Mouse (Mus musculus) induced T-regulatory cell, adult 2 months (primary cell): Measurements from ENCODE around the gene Ttc21b.
A peak's percentile ranks its signal among the peaks of the same experiment; 100 is the strongest.

ENCODE experiments used
- DNase-seq: peaks from one replicate; pipeline ENCODE4 v3.0.0-alpha.2; 2012; ENCODE audit warnings: low read depth

The Ttc21b gene

DNA sequence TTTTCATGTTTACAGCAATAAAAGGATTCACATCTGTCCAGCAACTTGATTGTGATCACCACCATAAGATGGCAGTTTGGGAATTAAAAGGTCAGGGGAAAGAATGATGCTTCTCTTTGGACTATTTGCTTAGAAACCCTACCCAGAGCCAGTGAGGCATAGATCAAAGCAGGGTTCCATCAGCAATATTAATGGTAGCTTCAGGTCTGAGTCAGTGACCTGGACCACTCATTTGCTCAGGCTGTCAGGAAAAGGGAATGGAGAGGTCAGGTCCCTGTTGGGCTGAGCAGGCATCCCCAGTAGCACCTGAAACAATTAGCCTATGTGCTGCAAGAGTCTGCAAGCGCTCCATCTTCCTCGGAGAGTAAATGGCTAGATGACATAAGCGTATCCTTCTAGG, 84.8 kb downstream of the Ttc21b start:
- DNase-seq, result no peak

DNA sequence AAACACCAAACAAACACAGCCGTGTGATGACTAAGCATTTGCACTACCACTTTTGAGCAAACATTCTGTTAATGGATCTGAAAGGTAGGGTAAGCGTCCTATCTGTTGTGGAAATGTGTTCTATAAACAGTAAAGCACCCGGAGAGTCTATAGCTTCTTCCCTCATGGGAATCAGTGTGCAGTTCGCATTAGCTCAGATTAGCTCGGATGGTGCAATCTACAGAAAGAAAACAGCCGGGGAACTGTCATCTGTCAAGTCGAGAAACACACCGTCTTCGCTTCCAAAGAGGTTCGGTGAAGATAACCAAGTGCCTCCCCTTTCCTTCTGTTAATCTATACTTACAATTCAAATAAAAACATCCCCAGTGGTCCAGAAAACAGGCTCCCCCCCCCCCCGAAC, 85.7 kb downstream of the Ttc21b start:
- no peak for DNase-seq

DNA sequence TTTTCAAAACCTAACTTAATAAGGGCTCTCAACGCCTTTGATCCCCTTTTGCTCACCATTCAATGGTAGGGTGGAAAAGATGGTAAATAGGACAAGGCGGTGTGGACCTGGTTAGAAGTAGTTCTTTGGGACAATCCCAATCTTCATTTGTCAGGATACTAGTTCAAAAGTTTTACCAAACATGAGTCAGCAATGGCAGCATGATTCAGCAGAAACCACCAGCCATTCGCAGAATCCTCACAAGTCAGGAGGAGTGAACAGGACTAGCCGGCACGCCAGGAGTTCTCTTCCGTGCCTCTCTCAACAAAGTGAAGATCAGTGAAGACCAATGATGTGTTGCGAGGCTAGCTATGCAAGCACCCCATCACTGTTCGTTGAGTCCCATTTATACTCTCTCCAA, 91.4 kb downstream of the Ttc21b start:
- DNase-seq, result no peak

DNA sequence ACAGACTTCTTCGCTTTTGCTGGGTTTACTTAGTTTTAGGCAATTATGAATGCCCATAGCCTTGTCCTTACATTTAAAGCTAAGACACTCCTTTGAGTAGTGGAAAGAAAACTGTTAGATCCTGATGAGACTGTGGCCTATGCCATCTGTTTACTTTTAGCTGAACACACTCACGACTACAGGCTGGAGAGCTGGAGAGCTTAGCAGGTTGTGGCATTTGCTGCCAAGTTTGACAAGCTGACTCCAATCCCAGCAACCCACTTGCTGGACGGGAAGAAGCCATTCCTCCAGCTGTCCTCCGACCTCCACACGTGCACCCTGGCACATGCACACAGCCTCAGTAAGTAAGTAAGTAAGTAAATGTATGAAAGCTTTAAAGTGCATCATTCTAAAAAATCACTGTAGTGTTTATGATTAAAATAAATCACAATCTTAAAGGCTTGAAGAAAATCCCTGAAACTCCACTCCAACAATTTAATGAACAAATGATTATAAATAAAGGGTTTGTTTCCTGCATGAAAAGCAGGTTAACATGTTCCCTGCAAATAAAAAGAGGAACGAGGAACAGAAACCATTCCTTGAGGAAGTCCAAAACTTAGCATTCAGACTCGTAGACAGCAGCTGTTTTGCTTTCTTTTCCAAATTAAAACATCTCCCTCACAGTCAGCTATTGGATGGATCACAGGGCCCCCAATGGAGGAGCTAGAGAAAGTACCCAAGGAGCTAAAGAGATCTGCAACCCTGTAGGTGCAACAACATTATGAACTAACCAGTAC, 98.1 kb downstream of the Ttc21b start:
- no peak for DNase-seq

DNA sequence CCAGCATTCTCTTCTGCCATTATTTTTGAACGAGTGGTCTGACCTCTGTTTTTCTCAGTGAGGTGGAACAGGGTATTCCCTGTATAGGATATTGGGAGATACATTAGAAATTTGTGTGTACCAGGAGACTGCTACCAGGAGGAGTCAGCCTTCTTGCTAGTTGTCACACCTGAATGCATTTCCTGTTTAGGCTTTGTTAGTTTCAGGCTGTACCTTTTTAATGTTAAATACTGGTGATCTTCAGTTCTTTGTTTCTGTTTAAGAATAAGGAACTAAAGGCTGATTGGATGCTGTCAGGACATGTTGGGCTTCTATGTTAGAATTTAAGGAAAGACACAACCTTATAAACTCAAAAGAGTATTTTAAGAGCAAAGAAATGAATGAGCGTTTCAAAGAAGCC, 105.0 kb downstream of the Ttc21b start:
- no peak for DNase-seq

DNA sequence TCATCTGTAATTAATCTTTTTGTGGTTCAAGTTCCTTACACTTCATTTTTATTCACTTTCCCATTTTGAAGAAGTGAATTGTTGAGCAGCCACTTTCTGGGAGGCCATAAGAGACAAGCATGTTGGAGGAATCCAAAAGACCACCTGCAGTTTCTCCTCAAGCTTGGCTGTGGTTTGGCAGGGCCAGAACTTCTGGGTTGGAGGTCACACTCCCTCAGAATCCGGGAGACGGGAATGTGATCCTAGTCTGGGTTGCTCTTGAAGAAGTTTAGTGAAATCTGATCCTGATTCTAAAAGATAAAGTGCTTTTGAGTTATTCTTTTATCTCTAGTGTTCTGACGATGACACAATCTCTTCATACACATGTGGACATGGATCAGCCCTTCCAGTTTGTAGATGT, 105.9 kb downstream of the Ttc21b start:
- DNase-seq, result no peak

DNA sequence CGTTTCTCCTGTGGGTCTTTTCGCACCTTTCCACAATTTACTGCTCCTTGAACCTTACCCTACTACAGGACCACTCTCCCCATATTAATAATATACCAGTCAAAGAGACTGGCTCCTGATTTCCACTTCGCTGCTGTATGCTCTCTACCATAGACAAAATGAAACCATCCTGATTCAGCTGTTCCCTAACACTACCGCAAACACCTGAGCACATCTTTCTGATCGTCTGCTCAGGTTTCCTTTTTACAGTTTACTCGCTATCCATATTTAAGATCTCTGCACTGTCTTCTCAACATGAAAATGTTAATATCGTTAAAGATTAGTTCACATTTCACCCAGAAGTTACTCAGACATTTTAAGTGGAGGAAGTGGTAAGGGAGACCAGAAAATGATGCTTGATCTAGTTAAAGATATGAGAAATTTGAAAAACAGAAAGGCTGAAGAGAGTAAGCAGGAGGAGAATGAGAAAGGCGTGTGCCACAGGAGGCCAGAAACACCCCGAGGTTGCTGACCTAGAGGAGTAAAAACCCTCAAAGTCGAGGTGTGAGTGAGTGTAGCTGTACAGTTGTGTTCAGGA, 107.7 kb downstream of the Ttc21b start:
- peak; percentile 61 for DNase-seq

DNA sequence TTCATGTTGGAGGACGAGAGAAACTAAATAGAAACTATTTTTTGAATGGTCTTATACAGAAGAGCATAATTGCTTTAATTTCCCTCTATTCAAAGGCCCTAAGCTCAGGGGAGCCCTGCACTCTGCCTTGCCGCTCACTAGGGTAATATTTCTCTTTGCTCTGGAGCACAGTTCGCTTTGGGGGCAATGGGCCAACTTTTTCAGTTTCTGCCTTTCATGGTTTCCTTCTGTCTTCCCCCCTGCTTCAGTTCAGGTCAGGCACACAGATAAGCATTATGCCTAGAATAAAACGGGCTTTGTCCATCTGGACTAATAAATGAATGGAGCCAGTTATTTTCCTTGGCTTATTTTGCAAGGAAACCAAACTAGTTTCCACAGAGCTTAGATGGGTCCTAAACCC, 109.9 kb downstream of the Ttc21b start:
- no peak for DNase-seq

DNA sequence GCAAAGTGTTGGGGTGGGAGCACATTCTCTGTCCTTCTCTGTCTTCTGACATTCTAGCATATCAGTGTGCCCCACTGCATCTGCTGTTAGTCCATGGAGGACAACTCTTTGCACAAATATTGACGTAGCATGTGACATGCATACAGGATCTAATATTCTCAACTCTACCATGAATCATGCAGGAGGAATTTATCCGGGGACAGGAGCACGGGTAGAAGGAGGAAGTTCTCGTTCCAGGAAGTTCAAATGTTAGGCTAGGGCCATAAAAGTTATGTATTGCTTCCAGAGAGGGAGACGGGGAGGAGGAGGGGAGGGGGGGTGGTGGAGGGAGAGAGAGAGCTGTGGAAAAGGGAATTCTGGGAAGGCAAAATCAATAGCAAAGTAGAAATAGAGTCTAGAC, 111.6 kb downstream of the Ttc21b start:
- DNase-seq, result no peak

DNA sequence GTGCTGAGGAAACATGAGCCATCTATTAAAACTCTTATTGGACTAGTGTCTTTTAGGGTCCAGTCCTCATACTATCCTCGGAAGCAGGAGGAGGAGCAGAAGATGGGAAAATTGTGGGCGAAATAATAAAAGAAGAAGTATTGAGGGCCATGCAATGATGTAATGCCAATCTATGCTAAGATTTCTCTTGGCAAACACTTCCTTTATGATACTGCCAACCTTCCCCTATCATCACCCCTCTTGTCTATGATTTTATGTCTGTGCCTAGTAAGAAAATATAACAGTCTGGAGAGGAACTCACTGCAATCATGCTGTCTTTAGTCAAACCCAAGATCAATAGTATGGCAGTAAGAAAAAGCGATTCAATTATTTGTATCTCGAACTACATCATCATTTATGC, 113.1 kb downstream of the Ttc21b start:
- no peak for DNase-seq

DNA sequence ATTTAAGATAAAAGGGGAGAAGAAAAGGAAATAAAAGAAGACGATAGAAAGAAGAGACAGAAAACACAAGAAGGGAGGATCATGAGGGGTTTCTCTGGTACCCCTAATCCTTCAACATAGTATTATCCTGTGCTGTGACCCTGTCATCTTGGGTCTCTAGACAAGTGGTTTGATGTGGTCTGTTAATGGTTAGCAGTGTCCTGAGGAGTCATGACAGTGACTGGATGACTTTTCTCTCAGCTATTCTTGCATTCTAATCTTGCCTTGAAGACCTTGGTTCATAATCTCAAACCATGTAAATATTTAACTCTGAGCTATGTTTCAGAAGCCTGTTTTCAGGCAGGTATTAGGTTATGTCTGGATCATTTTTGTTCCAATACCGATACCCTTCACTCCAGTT, 113.7 kb downstream of the Ttc21b start:
- no peak for DNase-seq

DNA sequence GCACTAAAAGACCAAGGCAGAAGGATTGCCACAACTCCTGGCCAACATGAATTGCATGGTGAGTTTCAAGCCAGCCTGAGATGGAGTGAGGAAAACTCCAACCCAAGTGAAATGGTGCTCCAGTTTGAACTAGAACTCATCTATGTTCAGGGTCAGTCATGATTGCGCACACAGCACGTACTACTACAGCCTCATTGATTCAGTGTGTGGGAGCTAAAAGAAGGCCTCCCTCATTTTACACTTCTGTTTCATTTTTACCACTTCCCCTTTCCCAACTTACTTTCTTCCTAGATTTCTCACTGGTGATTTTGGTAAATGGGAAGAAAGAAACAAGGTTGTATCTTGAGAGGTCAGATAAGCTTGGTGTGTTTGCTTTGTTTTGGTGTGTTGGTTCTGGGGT, 114.1 kb downstream of the Ttc21b start:
- no peak for DNase-seq

DNA sequence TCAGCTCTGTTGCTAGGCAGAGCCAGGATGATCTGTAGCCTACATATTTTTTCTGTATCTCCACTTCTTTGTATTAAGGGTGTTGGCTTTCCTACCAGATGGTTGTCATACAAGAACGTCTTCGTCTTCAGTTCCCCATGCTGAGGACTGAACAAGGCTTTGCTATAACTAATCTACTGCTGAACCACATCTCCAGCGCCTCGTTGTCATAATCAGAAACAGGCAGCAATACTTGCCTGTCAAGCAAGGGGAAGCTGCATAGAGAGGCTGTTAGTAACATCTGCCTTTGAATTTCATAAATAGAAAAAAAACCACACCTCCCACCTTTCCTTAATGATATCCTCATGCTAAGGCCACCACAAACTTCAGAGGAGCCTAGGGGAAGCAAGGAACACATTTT, 116.2 kb downstream of the Ttc21b start:
- DNase-seq, result no peak
